Mouse (Mus musculus) spleen, postnatal 0 days (tissue): ENCODE results near the gene Poc1b. TPM values are rescaled to one million over a fixed set of nuclear protein-coding genes. Genes with fewer than 3 reads are reported as not detected.

Experiments used
- polyA plus RNA-seq: library from polyadenylated mRNA; unstranded; fragments of >200 nt; fragmentation: Nextera tagmentation; extraction: Ambion mirVana; gene quantifications from 2 replicates; pipeline ENCODE4 v1.2.1, GENCODE M21; 2015

Gene Poc1b
- 5.8 and 6.1 TPM in 2 replicates for polyA plus RNA-seq

DNA sequence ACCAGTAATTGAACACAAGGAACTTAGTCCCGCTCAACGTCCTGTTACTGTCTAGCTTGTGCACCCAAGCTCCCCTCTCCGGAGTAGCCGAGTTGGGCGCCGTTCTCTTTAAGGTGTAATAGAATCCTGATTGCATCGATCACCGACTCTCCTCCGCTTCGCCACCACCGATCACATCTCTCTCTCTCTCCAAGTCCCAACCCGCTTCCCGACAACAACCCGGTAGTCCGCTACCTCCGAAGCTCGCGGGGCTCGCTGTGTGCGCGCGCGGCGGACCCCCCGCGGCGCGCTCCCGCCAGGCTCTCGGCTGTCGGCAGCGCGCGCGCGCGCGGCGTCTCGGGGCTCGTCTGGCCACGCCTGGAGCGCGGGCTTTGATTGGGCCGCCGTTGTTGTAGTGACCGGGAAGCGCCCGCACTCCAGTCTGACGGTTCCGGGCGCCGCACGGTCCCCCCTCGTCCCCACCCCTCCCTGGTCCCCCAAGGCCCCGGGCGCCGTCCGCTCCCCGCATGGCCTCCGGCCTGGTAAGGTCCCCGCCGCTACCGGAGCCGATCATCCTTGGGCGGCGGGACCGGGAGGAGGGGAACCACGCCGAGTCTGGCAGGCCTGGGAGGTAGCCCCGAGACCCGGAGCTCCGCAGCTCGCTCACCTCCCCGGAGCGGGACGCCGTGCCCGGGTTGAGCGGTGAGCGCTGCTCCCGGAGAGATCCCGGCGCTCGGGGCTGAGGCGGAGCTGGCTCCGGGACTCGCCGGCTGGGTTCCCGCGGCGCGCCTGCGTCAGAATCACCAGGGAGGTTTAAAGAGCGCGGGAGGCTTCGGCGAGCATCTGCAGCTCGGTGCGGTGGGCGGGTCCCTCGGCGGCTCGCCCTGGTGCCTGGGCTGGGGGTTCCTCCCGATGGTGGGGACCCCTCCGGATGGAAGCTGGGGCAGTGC is at the start of gene Poc1b:
Poc1b (plus strand) TSS at position 334 of the 929 bp plus-strand sequence.

DNA sequence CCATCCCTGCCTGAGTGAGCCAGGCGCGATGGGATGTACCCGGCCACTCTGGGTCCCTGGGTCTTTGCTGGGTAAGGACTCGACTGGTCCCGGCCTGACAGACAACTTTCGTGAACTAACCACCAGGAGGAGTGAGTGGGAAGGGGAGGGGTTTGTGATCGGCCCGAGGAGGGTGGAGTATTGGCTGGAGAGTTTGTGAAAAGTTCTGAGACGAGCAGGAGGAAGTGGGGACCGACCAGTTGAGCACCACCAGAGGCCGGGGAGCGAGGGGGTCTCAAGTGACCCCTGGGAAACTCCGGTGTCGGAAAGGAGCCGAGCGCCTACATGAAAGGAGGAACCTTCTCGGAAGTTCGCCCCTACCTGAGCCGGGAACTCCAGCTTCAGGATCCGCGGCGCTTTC is 1.1 kb downstream of the Poc1b start, which contains the start of gene Galnt4:
Galnt4 (plus strand) TSS at position 196 of the 400 bp plus-strand sequence.

DNA sequence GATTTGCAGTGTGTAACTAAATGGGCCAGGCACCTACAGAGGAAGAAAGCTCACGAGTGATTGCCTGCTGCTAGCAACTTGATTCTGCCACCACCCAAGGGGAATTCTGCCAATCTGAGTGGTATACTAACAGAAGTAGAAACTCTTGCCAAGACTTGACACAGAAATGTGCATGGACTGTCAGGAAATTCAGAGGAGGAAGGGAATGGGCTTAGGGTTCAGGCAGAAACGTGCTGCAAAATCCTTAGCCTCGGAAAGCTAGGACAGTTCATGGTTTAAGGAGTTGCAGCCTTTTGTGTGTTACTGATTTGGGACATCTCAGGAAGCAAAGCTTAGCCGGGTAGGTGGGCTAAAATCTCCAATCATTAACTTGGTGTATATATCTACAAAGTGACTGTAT is 19.4 kb downstream of the Poc1b start, which contains the start of gene Phxr2:
Phxr2 (minus strand) TSS at position 101 of the 400 bp plus-strand sequence.

Other genes with a start within 250 kb of the Poc1b start
- gene Atp2b1, start 192.6 kb upstream of the Poc1b start, polyA plus RNA-seq, result 52.9 and 63.7 TPM in 2 replicates
- 3.0 and 4.3 TPM in 2 replicates for gene Galnt4, start 1.1 kb downstream of the Poc1b start, polyA plus RNA-seq
- 0.11 TPM in 1 of 2 replicates, not detected in the other for gene Phxr2, start 19.3 kb downstream of the Poc1b start, polyA plus RNA-seq
- 18.8 and 25.4 TPM in 2 replicates for gene Dusp6, start 156.2 kb downstream of the Poc1b start, polyA plus RNA-seq